Mouse (Mus musculus): Measurements from ENCODE around the gene Nup210l.

DNA sequence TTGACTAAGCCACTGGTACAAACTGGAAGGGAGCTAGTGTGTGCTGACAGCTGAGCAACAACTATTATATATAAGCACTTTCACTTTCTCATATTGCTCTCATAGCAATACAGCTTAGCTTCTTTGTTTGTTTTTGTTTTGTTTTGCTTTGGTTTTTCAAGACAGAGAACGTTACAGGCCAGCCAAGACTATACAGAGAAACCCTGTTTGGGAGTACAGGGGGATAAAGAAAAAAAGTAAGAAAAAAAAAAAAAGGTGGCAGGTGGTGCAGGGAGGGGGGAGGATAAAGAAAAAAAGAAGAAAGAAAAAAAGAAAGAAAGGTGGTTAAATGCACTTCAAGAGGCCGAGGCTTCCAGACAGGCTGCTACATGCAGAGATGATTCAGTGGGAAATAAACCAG is 141.5 kb downstream of the Nup210l start:
- TF ChIP-seq CTCF (conservative IDR thresholded peaks at IDR 0.05; ENCODE audit: low read length) (no peak), NANOG (IDR thresholded peaks at IDR 0.05; ENCODE audit: borderline replicate concordance, low read length) (no peak)

Measured in E14TG2a.4 (cell line).